Mouse (Mus musculus) heart, adult 2 months (tissue): ENCODE measurements around the gene Hist1h4j.
A peak's percentile ranks its signal among the peaks of the same experiment; 100 is the strongest.
"Not testable (repeated sequence)": the region's sequence is repeated elsewhere in the genome, so short reads cannot be mapped to it uniquely, and the experiment has no call there.

ENCODE experiments used
- CTCF ChIP-seq: fragments of 200-600 bp; IDR thresholded peaks from 2 replicates; pipeline ENCODE4 v1.8.1; 2022; ENCODE audit warnings: antibody characterized with exemption, mild to moderate bottlenecking, moderate library complexity
- EP300 ChIP-seq: fragments of 200-500 bp; IDR thresholded peaks from 2 replicates; pipeline ENCODE4 v1.6.1; 2011; ENCODE audit warnings: low read depth, low read length, control low read depth; ENCODE audit not compliant: insufficient read depth
- POLR2A ChIP-seq: fragments of 200-500 bp; IDR thresholded peaks from 2 replicates; pipeline ENCODE4 v1.6.1; 2011; ENCODE audit warnings: mild to moderate bottlenecking, low read depth, low read length, control low read depth; ENCODE audit not compliant: insufficient read depth

DNA sequence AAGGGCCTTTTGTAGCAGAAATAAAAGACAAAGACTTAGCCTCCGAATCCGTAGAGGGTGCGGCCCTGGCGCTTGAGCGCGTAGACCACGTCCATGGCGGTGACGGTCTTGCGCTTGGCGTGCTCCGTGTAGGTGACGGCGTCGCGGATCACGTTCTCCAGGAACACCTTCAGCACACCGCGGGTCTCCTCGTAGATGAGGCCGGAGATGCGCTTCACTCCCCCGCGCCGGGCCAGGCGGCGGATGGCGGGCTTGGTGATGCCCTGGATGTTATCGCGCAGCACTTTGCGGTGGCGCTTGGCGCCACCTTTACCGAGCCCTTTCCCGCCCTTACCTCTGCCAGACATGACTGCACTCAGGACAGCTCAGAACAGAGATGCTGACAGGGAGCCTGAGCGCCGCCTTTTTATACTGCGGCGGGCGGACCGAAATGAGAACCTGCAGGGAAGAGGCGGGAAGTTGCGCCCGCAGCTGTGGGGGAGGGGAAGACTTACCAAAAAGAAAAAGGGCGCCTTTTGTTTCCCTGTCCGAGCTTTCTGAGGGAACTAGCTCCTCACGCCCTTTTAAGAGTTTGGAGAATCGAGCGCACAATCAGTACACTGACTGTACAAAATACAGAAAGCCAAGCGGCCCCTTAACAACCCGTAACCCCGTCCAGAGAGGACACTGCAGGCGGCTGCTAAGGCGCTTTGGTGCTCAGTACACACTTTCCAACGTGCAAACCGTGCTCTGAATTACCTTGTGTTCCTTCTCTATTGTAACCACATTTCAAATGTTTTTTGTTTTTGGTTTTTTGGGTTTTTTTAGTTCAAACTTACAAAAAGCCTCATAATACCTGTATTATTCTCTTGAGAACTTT lies 15.5 kb downstream of the Hist1h4j start, which contains the start of gene Hist1h4k:
- not testable (repeated sequence) for TF ChIP-seq CTCF, EP300
- peak; percentile 87 for TF ChIP-seq POLR2A
